Mouse (Mus musculus) embryonic stem cell, embryonic (primary cell): ENCODE data around the gene Rab5b.

ENCODE experiments used
- CTCF ChIA-PET, 4 experiments: fragments of 300-600 bp in 2 of 4; fragments of 350-600 bp in 2 of 4; sonication (Branson Sonifier 250); formaldehyde crosslinking; loops; one replicate each; lab custom pipeline; 2022; ENCODE audit warnings: inconsistent platforms in 2 of 4; lab: Charles Lee
- POLR2A ChIA-PET, 4 experiments: fragments of 300-600 bp in 2 of 4; fragments of 350-600 bp in 2 of 4; sonication (Branson Sonifier 250); formaldehyde crosslinking; loops; one replicate each; lab custom pipeline; 2022; ENCODE audit warnings: antibody characterized with exemption in 4 of 4, inconsistent platforms in 1 of 4; lab: Charles Lee

Rab5b gene

GRCm38 (mm10) chr10:128639999-128640398, 56.1 kb downstream of the Rab5b start:
- ChIA-PET CTCF (no interaction called here), POLR2A (interaction anchor here in 2 of 4 experiments (0.5 to 2.5 kb wide), 7 partner anchors 8 to 41 kb away, joined by 3 to 15 read pairs (median 4); partner anchors contain the start of gene Rps26 (in 1 of the 2))

DNA sequence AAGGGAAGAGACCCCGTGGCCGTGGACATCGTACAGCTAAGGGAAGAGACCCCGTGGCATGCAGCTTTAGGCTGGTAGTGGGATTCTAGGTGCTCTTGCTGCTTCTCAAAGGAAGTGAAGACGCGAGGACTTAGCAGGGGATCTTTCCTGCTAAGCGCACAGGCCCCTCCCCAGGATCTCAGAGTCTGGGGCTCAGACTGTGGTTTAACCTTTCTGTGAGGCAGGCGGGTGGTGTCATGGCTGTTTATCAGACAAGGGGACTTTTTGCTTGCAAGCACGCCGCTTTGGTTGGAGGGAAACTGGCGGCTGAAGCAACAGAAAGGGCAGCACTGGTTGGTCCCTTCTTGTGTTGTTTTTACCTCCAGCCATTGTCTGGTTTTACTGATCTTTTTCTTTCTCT, 59.1 kb downstream of the Rab5b start:
- CTCF ChIA-PET = interaction anchor here in 1 of 4 experiments (0.6 to 1.7 kb wide), 3 partner anchors 15 to 1099 kb away, joined by 3 to 4 read pairs (median 3); no protein-coding TSS in a partner anchor

DNA sequence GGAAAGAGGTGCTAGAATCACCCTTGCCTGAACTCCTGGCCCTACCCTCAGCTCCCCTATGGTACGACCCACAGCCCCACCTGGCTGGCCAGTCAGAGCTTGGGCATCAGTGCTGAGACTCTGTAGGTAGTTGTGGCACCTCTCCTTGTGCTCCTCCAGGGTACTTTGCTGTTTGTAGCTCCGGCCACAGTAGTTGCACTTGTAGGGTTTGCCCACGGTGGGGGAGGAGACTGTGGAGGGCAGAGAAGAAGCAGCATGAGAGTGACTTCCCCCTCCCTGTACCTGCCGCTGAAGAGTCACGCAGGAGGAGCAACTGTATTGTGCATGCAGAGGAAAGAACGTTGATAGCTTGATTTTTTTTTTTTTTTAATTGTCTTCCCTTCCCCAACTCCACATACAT, 59.5 kb downstream of the Rab5b start:
- CTCF ChIA-PET = interaction anchor here in 2 of 4 experiments (0.6 to 1.7 kb wide), 5 partner anchors 14 to 1099 kb away, joined by 3 to 4 read pairs (median 3); no protein-coding TSS in a partner anchor
- POLR2A ChIA-PET = interaction anchor here (0.5 to 7.2 kb wide), 27 partner anchors 8 to 1666 kb away, joined by 3 to 99 read pairs (median 3); partner anchors contain the start of genes Ikzf4 (in 2 of the 4), Pa2g4 (in 1 of the 4), Rps26 (in 1 of the 4) and Suox (in 1 of the 4)

More for the DNA sequence above, 59.1 kb downstream of the Rab5b start:
- POLR2A ChIA-PET = interaction anchor here in 3 of 4 experiments (0.6 to 7.2 kb wide), 22 partner anchors 8 to 1666 kb away, joined by 3 to 99 read pairs (median 4); partner anchors contain the start of genes Ikzf4 (in 2 of the 3), Pa2g4 (in 1 of the 3), Rps26 (in 1 of the 3) and Suox (in 1 of the 3)

DNA sequence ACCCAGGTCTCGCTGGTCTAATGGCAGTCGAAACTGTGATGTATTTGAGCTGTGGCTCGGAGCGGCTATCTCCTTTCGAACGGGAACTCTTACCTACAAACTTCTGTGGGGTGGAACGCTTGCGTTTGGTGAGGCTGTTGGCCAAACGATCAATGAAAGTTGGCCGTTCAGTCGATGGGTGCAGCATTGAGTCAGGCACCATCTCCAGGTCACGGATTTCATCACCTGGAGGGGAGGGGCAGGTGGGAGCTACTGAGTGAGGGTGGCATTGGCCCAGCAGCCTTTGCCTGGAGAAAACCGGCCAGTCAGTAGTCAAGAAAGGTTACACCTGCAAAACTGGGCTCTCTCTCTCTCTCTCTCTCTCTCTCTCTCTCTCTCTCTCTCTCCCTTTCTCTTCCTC, 60.4 kb downstream of the Rab5b start:
- ChIA-PET POLR2A (interaction anchor here in 3 of 4 experiments (0.6 to 7.2 kb wide), 21 partner anchors 9 to 908 kb away, joined by 3 to 99 read pairs (median 4); partner anchors contain the start of genes Ikzf4 (in 2 of the 3), Pa2g4 (in 1 of the 3) and Rps26 (in 1 of the 3)), CTCF (interaction anchor here in 1 of 4 experiments (0.6 to 1.7 kb wide), 4 partner anchors 13 to 1452 kb away, joined by 3 to 6 read pairs (median 4); no protein-coding TSS in a partner anchor)

DNA sequence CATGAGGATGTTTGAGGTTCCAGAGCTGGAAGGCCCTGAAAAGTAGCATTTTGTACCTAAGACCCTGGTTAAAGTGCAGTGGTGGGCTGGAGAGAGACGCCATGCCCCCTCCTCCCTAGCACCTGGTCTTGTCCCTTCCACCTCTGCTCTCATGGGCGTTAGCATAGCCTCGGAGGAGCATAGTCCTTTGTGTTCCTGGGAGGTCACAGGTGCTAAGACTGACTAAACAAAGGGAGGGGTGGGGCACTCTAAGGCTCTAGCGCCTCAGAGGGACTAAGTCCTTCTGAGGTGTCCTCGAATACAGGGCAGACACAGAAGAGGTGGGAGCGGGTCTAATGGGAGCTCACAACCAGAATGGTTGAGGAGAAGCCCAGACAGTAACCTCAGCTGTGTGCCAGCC, 64.5 kb downstream of the Rab5b start:
- CTCF ChIA-PET = interaction anchor here (0.5 to 1.3 kb wide), 7 partner anchors 10 to 142 kb away, joined by 3 to 4 read pairs (median 3); partner anchors contain the start of gene Suox (in 1 of the 4)
- POLR2A ChIA-PET = interaction anchor here (0.5 to 7.2 kb wide), 58 partner anchors 9 to 1614 kb away, joined by 3 to 99 read pairs (median 4); partner anchors contain the start of genes Suox (in 3 of the 4), Zc3h10 (in 3 of the 4), Esyt1 (in 2 of the 4) and Ikzf4 (in 2 of the 4)

- POLR2A ChIA-PET = interaction anchor here in 3 of 4 experiments (0.6 to 5.4 kb wide), 4 partner anchors 14 to 394 kb away, joined by 4 to 48 read pairs (median 5); partner anchors contain the start of gene Ikzf4 (in 1 of the 3)
- CTCF ChIA-PET = interaction anchor here in 1 of 4 experiments (1.2 kb wide), 1 partner anchor 8 kb away, joined by 4 read pairs; no protein-coding TSS in a partner anchor
These were observed 65.8 kb downstream of the Rab5b start for GRCm38 (mm10) chr10:128630306-128630705.

GRCm38 (mm10) chr10:128629746-128630145, 66.3 kb downstream of the Rab5b start:
- CTCF ChIA-PET = interaction anchor here in 1 of 4 experiments (1.2 kb wide), 1 partner anchor 45 kb away, joined by 3 read pairs; no protein-coding TSS in a partner anchor

DNA sequence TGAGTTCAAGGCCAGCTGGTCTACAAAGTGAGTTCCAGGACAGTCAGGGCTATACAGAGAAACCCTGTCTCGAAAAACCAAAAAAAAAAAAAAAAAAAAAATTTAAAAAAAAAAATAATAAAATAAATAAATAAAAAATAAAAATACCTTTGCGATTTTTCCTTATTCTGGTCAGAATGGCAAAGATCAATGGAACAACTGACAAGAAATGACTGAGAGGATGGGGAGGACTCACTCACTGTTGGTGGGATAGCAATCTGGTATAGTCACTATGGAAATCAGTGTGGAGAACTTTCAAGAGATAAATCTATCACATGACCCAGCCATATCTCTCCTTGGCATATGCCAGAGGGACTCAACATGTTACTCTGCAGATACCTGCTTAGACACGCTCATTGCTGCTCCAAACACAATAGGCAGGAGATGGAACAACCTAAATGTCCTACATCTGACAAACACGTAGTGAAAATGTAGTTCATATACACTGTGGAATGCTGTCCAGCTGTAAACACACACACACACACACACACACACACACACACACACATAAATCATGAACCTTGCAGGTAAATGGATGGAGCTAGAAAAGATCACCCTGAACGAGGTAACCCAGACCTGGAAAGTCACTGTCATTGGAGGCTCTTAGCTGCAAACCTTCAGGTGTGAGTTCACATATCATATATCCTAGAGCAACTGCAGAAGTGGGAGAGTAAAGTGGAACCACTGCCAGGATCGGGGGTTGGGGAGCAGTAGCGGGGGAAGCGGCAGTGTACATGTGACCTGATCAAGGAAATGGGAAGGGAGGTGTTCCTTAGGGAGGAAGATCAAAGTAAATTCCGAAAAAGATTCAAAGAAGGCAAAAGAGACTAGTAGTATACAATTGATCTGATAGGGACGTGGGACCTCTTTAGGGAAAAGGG, 68.4 kb downstream of the Rab5b start:
- POLR2A ChIA-PET = interaction anchor here in 2 of 4 experiments (0.6 to 2.7 kb wide), 7 partner anchors 14 to 828 kb away, joined by 3 to 6 read pairs (median 5); partner anchors contain the start of gene Pa2g4 (in 1 of the 2)
- CTCF ChIA-PET = interaction anchor here in 3 of 4 experiments (0.5 to 0.7 kb wide), 5 partner anchors 11 to 47 kb away, joined by 3 to 7 read pairs (median 3); no protein-coding TSS in a partner anchor

More at GRCm38 (mm10) chr10:128629746-128630145, 66.3 kb downstream of the Rab5b start:
- POLR2A ChIA-PET = interaction anchor here in 2 of 4 experiments (0.6 to 5.4 kb wide), 5 partner anchors 9 to 393 kb away, joined by 3 to 48 read pairs (median 5); partner anchors contain the start of gene Ikzf4 (in 1 of the 2)
